Mouse (Mus musculus) embryonic facial prominence, embryonic 11.5 days (tissue): Measurements from ENCODE around the gene Adcy9. TPM values are rescaled to one million over a fixed set of nuclear protein-coding genes. Genes with fewer than 3 reads are reported as not detected.

ENCODE experiments used
- polyA plus RNA-seq: library from polyadenylated mRNA; unstranded; fragments of >200 nt; fragmentation: Nextera tagmentation; extraction: Ambion mirVana; gene quantifications from 2 replicates; pipeline ENCODE4 v1.2.1, GENCODE M21; 2014

The Adcy9 gene
- polyA plus RNA-seq, 1 experiment from 2014 or later: 0.67 TPM

Other genes starting within 250 kb of the Adcy9 start
- 32.1 and 32.4 TPM in 2 replicates for gene Crebbp, start 206.5 kb downstream of the Adcy9 start, polyA plus RNA-seq
- gene Srl, start 121.3 kb upstream of the Adcy9 start, polyA plus RNA-seq: 26.6 and 32.7 TPM in 2 replicates
- 27.2 and 28.6 TPM in 2 replicates for gene Tfap4, start 139.4 kb upstream of the Adcy9 start, polyA plus RNA-seq
- gene Glis2, start 174.2 kb upstream of the Adcy9 start, polyA plus RNA-seq: 19.9 and 21.2 TPM in 2 replicates
- gene Pam16, start 204.5 kb upstream of the Adcy9 start, polyA plus RNA-seq: 103 and 105 TPM in 2 replicates
- 10.9 and 14.1 TPM in 2 replicates for gene Vasn, start 219.4 kb upstream of the Adcy9 start, polyA plus RNA-seq
- 56.9 and 58.3 TPM in 2 replicates for gene Dnaja3, start 219.5 kb upstream of the Adcy9 start, polyA plus RNA-seq